Mouse (Mus musculus) neural tube, embryonic 14.5 days (tissue): ENCODE data around the gene Zc3h14. TPM values are rescaled to one million over a fixed set of nuclear protein-coding genes. Genes with fewer than 3 reads are reported as not detected.

Source experiments
- ATAC-seq: fragments of 200-750 bp; cut with Nextera tagmentation; 2 replicates; pipeline ENCODE4 v1.8.0; 2017; ENCODE audit warnings: low read depth, mild to moderate bottlenecking, moderate TSS enrichment, moderate library complexity
- H3K27ac ChIP-seq: fragments of 300-500 bp; sonication (generic); 2 replicates; pipeline ENCODE4 v1.5.1; 2014; ENCODE audit warnings: low read depth, mild to moderate bottlenecking, control low read depth, low read length, moderate library complexity, mixed read lengths
- H3K27me3 ChIP-seq: fragments of 300-500 bp; sonication (generic); 2 replicates; pipeline ENCODE4 v1.6.1; 2014; ENCODE audit warnings: low read length; ENCODE audit not compliant: control insufficient read depth, insufficient read depth
- H3K36me3 ChIP-seq: fragments of 300-500 bp; sonication (generic); 2 replicates; pipeline ENCODE4 v1.6.1; 2014; ENCODE audit warnings: low read length, mixed read lengths; ENCODE audit not compliant: control insufficient read depth, insufficient read depth
- H3K4me1 ChIP-seq: fragments of 300-500 bp; sonication (generic); 2 replicates; pipeline ENCODE4 v1.6.1; 2014; ENCODE audit warnings: low read length; ENCODE audit not compliant: control insufficient read depth, insufficient read depth
- H3K4me2 ChIP-seq: fragments of 300-500 bp; sonication (generic); 2 replicates; pipeline ENCODE4 v1.6.1; 2014; ENCODE audit warnings: mild to moderate bottlenecking, low read depth, low read length, control low read depth
- H3K4me3 ChIP-seq: fragments of 300-500 bp; sonication (generic); 2 replicates; pipeline ENCODE4 v1.5.1; 2014; ENCODE audit warnings: low read depth, low read length, control low read depth, mixed read lengths
- H3K9ac ChIP-seq: fragments of 300-500 bp; sonication (generic); replicated peaks from 2 replicates; pipeline ENCODE4 v1.6.1; 2014; ENCODE audit warnings: low read depth, mild to moderate bottlenecking, control low read depth, low read length, mixed read lengths
- H3K9me3 ChIP-seq: fragments of 300-500 bp; sonication (generic); 2 replicates; pipeline ENCODE4 v1.6.1; 2016; ENCODE audit warnings: low read length; ENCODE audit not compliant: control insufficient read depth
- WGBS: fragments of 180-500 bp; shearing (Covaris S2); extraction: QIAGEN DNeasy Blood & Tissue Kit; methylation state at CpG from one replicate; pipeline ENCODE4 v1.1.7; 2014; 5-methylcytosine and 5-hydroxymethylcytosine counted together
- polyA plus RNA-seq: library from polyadenylated mRNA; unstranded; fragments of >200 nt; fragmentation: Nextera tagmentation; extraction: Ambion mirVana; gene quantifications from 2 replicates; pipeline ENCODE4 v1.2.1, GENCODE M21; 2014

The Zc3h14 gene
- polyA plus RNA-seq, 1 experiment from 2014 or later, result 126 TPM

DNA sequence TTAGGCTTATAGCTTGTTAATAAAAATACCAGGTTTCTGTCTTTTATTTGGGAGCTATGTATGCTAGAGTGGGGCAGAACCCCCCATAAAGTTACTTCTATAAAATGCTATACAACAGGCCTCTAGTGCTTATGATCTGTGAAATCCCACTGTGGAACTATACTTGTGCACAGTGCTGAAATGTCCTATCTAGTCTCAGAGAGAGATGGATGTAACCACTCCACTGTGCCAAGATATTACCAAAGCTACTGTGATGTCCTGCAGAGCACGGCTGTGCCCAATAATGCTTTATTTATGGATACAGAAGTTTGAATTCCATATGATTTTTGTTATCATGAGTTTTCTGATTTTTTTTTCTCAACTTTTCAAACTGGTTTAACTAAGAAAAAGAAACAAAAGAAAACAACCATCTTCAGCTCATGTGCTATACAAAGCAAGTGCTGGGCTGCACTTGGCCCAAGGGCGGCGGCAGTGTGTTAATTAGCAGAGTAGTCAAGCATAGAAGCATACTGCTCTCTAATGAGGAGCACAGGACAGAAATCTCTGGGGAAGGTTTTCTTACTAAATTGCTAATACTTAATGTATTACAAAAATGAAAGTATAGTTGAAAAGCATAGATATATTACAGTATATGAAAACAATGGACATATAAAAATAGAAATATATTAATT, 57.4 kb downstream of the Zc3h14 start:
- no peak overlapping the region for H3K4me3 ChIP-seq
- WGBS, result 66% methylated on average over 3 of the region's 3 CpGs
- no peak overlapping the region for H3K9ac ChIP-seq
- H3K27ac ChIP-seq, result no peak overlapping the region
- H3K4me1 ChIP-seq, result no peaks in the 10 kb centered on the region
- ATAC-seq, result no peak
- H3K36me3 ChIP-seq, result peaks cover 8% of the 10 kb centered on the region; the same call in 1 of the 2 replicates
- H3K4me2 ChIP-seq, result no peak overlapping the region
- no peaks in the 10 kb centered on the region for H3K27me3 ChIP-seq
- no peaks in the 10 kb centered on the region for H3K9me3 ChIP-seq

- Histone ChIP-seq H3K9me3 (no peaks in the 10 kb centered on the region), H3K4me3 (no peak overlapping the region)
- ATAC-seq, result no peak
Observed at GRCm38 (mm10) chr12:98820781-98821180, 74.0 kb downstream of the Zc3h14 start.

DNA sequence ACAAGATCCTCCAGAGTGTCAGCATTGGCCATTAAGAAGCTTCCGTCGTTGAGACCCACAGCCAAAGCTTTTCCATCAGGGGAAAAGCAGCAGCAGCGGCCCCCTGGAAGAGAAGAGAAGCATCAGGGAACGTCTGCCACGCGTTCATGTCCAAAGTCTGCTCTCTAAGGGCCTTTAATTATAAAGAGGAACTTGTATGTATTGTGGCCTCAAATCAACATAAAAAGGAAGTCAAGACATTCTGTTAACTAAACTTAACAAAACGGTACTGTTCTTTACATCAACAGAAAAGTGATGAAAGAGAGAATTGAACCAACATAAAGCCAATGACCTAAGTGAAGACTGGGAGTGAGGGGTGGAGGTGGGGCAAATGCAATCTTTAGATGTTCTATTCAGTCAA, 84.4 kb downstream of the Zc3h14 start:
- Histone ChIP-seq H3K4me3 (no peak overlapping the region), H3K27ac (no peak overlapping the region), H3K9me3 (no peaks in the 10 kb centered on the region), H3K27me3 (no peaks in the 10 kb centered on the region), H3K4me1 (no peaks in the 10 kb centered on the region), H3K36me3 (peaks cover 8% of the 10 kb centered on the region; the same call in 1 of the 2 replicates), H3K4me2 (no peak overlapping the region), H3K9ac (no peak overlapping the region)
- ATAC-seq, result no peak
- 90% methylated on average over 7 of the region's 7 CpGs for WGBS

More at GRCm38 (mm10) chr12:98820781-98821180, 74.0 kb downstream of the Zc3h14 start:
- no peaks in the 10 kb centered on the region for H3K4me1 ChIP-seq
- H3K4me2 ChIP-seq, result no peak overlapping the region
- 89% methylated on average over 2 of the region's 2 CpGs for WGBS
- no peak overlapping the region for H3K27ac ChIP-seq
- no peak overlapping the region for H3K9ac ChIP-seq
- H3K36me3 ChIP-seq, result no peaks in the 10 kb centered on the region
- no peaks in the 10 kb centered on the region for H3K27me3 ChIP-seq

- Histone ChIP-seq H3K27ac (no peak overlapping the region), H3K36me3 (peaks cover 8% of the 10 kb centered on the region; the same call in 1 of the 2 replicates), H3K4me2 (no peak overlapping the region), H3K4me3 (no peak overlapping the region), H3K27me3 (no peaks in the 10 kb centered on the region), H3K9me3 (no peaks in the 10 kb centered on the region), H3K9ac (no peak overlapping the region), H3K4me1 (no peaks in the 10 kb centered on the region)
- WGBS, result 89% methylated on average over 8 of the region's 8 CpGs
- ATAC-seq, result no peak
Observed at GRCm38 (mm10) chr12:98832929-98833598, 86.3 kb downstream of the Zc3h14 start.

- no peak for ATAC-seq
- no peak overlapping the region for H3K4me3 ChIP-seq
- H3K27ac ChIP-seq, result no peak overlapping the region
- H3K9ac ChIP-seq, result no peak overlapping the region
- no peak overlapping the region for H3K4me2 ChIP-seq
- H3K36me3 ChIP-seq, result peaks cover 8% of the 10 kb centered on the region; the same call in 1 of the 2 replicates
- H3K9me3 ChIP-seq, result no peaks in the 10 kb centered on the region
- H3K4me1 ChIP-seq, result no peaks in the 10 kb centered on the region
- 96% methylated on average over 1 of the region's 1 CpGs for WGBS
- H3K27me3 ChIP-seq, result no peaks in the 10 kb centered on the region
Observed at GRCm38 (mm10) chr12:98833901-98834300, 87.1 kb downstream of the Zc3h14 start.

- no peaks in the 10 kb centered on the region for H3K27me3 ChIP-seq
- no peaks in the 10 kb centered on the region for H3K9me3 ChIP-seq
- ATAC-seq, result no peak
- H3K4me1 ChIP-seq, result no peaks in the 10 kb centered on the region
- no peak overlapping the region for H3K4me3 ChIP-seq
- no peak overlapping the region for H3K27ac ChIP-seq
- 93% methylated on average over 2 of the region's 2 CpGs for WGBS
- no peak overlapping the region for H3K9ac ChIP-seq
- no peak overlapping the region for H3K4me2 ChIP-seq
- H3K36me3 ChIP-seq, result peaks cover 8% of the 10 kb centered on the region; the same call in 1 of the 2 replicates
Observed at GRCm38 (mm10) chr12:98834879-98835278, 88.1 kb downstream of the Zc3h14 start.

DNA sequence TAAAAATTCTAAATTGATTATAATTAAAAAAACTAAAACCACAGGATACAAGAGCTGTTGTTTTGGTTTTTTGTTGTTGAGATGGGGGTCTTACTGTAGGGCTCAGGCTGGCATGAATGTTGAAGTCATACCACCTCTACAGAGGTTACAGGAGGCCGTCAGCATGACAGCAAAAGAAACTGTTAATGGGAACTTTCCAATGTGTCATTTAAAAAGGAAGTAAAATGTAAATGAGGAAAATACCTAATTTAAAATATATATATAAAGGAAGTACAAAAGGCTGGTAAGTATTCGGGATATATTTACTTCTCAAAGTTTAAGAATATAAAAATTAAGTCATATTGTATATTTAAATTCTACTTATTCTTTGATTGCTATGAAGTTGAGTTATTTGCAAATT, 88.7 kb downstream of the Zc3h14 start:
- peaks cover 8% of the 10 kb centered on the region; the same call in 1 of the 2 replicates for H3K36me3 ChIP-seq
- ATAC-seq, result no peak
- H3K4me1 ChIP-seq, result no peaks in the 10 kb centered on the region
- WGBS, result 97% methylated on average over 2 of the region's 2 CpGs
- H3K9me3 ChIP-seq, result no peaks in the 10 kb centered on the region
- no peak overlapping the region for H3K4me3 ChIP-seq
- no peak overlapping the region for H3K9ac ChIP-seq
- H3K27me3 ChIP-seq, result no peaks in the 10 kb centered on the region
- H3K4me2 ChIP-seq, result no peak overlapping the region
- H3K27ac ChIP-seq, result no peak overlapping the region

Other genes with a start within 250 kb of the Zc3h14 start
- 40.1 and 50.5 TPM in 2 replicates for gene Kcnk10, start 168.7 kb upstream of the Zc3h14 start, polyA plus RNA-seq
- 36.2 and 40.9 TPM in 2 replicates for gene Spata7, start 118.8 kb upstream of the Zc3h14 start, polyA plus RNA-seq
- 4.2 and 4.7 TPM in 2 replicates for gene Ptpn21, start 9.6 kb upstream of the Zc3h14 start, polyA plus RNA-seq
- gene Eml5, start 154.5 kb downstream of the Zc3h14 start, polyA plus RNA-seq, result 19.0 and 25.0 TPM in 2 replicates
- 35.9 and 36.0 TPM in 2 replicates for gene Ttc8, start 173.6 kb downstream of the Zc3h14 start, polyA plus RNA-seq